Mouse (Mus musculus): Measurements from ENCODE around the gene Wdr12.
A peak's percentile ranks its signal among the peaks of the same experiment; 100 is the strongest.

- TF ChIP-seq CTCF (IDR thresholded peaks at IDR 0.05 in 2 of 3, conservative IDR thresholded peaks at IDR 0.05 in 1 of 3; ENCODE audit: control insufficient read depth in 1 of 3, insufficient read depth in 1 of 3, low read depth in 2 of 3, low read length in 3 of 3, poor library complexity in 1 of 3, severe bottlenecking in 1 of 3) (no peak), HCFC1 (IDR thresholded peaks at IDR 0.05; ENCODE audit: low read depth, low read length) (peak; percentile 97), ELF1 (IDR thresholded peaks at IDR 0.05; ENCODE audit: low read depth, low read length) (no peak), EP300 (IDR thresholded peaks at IDR 0.05; ENCODE audit: low read depth in 1 of 2, low read length in 2 of 2) (no peak; a peak in 1 of 4 replicates), USF2 (IDR thresholded peaks at IDR 0.05; ENCODE audit: borderline replicate concordance in 1 of 2, insufficient read depth in 1 of 2, low read depth in 1 of 2, low read length in 2 of 2) (no peak), GATA1 (IDR thresholded peaks at IDR 0.05; ENCODE audit: low read depth, low read length) (peak; percentile 24; the same call in 1 of the 2 replicates), MAX (IDR thresholded peaks at IDR 0.05; ENCODE audit: low read length) (no peak; the same call in 1 of the 2 replicates), NELFE (IDR thresholded peaks at IDR 0.05; ENCODE audit: low read depth, low read length) (0 out of 2 replicates have a peak, but pooled peaks have one; percentile 7), POLR2A (IDR thresholded peaks at IDR 0.05; ENCODE audit: control insufficient read depth in 1 of 2, insufficient read depth in 1 of 2, low read depth in 1 of 2, low read length in 2 of 2, poor library complexity in 1 of 2) (peak; percentile 55 to 58; a peak in 2 of 4 replicates)
Observed at GRCm38 (mm10) chr1:60097277-60098023, 995 bp downstream of the Wdr12 start.

Measured in MEL (cell line).